In genomic region chr11:5955546-5956276, GRCm38 (mm10) we compare ENCODE assay signal across 8 mouse cellular contexts. TPM values are rescaled to one million over a fixed set of nuclear protein-coding genes. Genes with fewer than 3 reads are reported as not detected.
DNase-seq lines count a peak whose midpoint lies in the region; ATAC-seq lines count a peak whose summit lies in the region.

TSS of gene Ykt6 (plus strand) at chr11:5955693.

- WGBS in heart, embryonic 14.5 days = under 1% methylated on average over 71 of the region's 71 CpGs
- under 1% methylated on average over 69 of the region's 71 CpGs for WGBS in liver, embryonic 13.5 days (ENCODE audit: insufficient replicate concordance)
- under 1% methylated on average over 71 of the region's 71 CpGs for WGBS in stomach, embryonic 16.5 days

- peaks cover 16% of the 10 kb centered on the region for H3K36me3 ChIP-seq in heart, embryonic 14.5 days (ENCODE audit: control insufficient read depth, insufficient read depth, low read length)
- H3K36me3 ChIP-seq in liver, embryonic 13.5 days = peaks cover 17% of the 10 kb centered on the region
- peaks cover 8% of the 10 kb centered on the region; the same call in 1 of the 2 replicates for H3K36me3 ChIP-seq in stomach, embryonic 16.5 days (ENCODE audit: control insufficient read depth, insufficient read depth, low read length)

- peaks cover 9 to 40% of the 10 kb centered on the region in 2 experiments for H3K4me1 ChIP-seq in heart, embryonic 14.5 days (ENCODE audit: control insufficient read depth in 2 of 2, insufficient read depth in 2 of 2, low read length in 2 of 2)
- peaks cover 32% of the 10 kb centered on the region for H3K4me1 ChIP-seq in liver, embryonic 13.5 days (replicated peaks)
- H3K4me1 ChIP-seq in stomach, embryonic 16.5 days (ENCODE audit: control insufficient read depth, insufficient read depth, low read length) = peaks cover 15% of the 10 kb centered on the region

- peak; percentile 83 for ATAC-seq in CD4-positive, CD25-positive, alpha-beta regulatory T cell, adult 4 months
- peak; percentile 89 for ATAC-seq in heart, embryonic 14.5 days (ENCODE audit: insufficient number of reproducible peaks, insufficient read depth, low FRiP score, low read depth)
- ATAC-seq in liver, embryonic 13.5 days (ENCODE audit: low read depth) = peak; percentile 97
- ATAC-seq in stomach, embryonic 16.5 days (ENCODE audit: insufficient read depth, low FRiP score) = peak; percentile 96

- no peaks in the 10 kb centered on the region for H3K27me3 ChIP-seq in heart, embryonic 14.5 days (ENCODE audit: control insufficient read depth, insufficient read depth, low read length)
- H3K27me3 ChIP-seq in liver, embryonic 13.5 days = no peaks in the 10 kb centered on the region
- H3K27me3 ChIP-seq in stomach, embryonic 16.5 days (ENCODE audit: control insufficient read depth, insufficient read depth, low read length) = no peaks in the 10 kb centered on the region

- H3K9me3 ChIP-seq in heart, embryonic 14.5 days (ENCODE audit: control insufficient read depth, low read length) = no peaks in the 10 kb centered on the region
- H3K9me3 ChIP-seq in liver, embryonic 13.5 days (replicated peaks) = no peaks in the 10 kb centered on the region
- H3K9me3 ChIP-seq in stomach, embryonic 16.5 days (replicated peaks; ENCODE audit: control insufficient read depth, low read length) = no peaks in the 10 kb centered on the region

- peak within 1 kb of the TSS; percentile 84 for H3K4me2 ChIP-seq in heart, embryonic 14.5 days (ENCODE audit: low read length)
- peak within 1 kb of the TSS; percentile 89 for H3K4me2 ChIP-seq in liver, embryonic 13.5 days
- peak within 1 kb of the TSS; percentile 87 for H3K4me2 ChIP-seq in stomach, embryonic 16.5 days (ENCODE audit: low read depth, low read length)

- peak within 1 kb of the TSS; percentile 81 to 90 for H3K27ac ChIP-seq in heart, embryonic 14.5 days (replicated peaks in 1 of 2; ENCODE audit: control insufficient read depth in 1 of 2, insufficient read depth in 1 of 2, low read depth in 2 of 2, low read length in 2 of 2)
- peak within 1 kb of the TSS; percentile 87 for H3K27ac ChIP-seq in liver, embryonic 13.5 days
- peak within 1 kb of the TSS; percentile 97 for H3K27ac ChIP-seq in stomach, embryonic 16.5 days (ENCODE audit: low read length)

- peak within 1 kb of the TSS; percentile 76 to 99 for H3K4me3 ChIP-seq in heart, embryonic 14.5 days (ENCODE audit: control insufficient read depth in 1 of 2, insufficient read depth in 1 of 2, low read depth in 1 of 2, low read length in 2 of 2)
- peak within 1 kb of the TSS; percentile 95 for H3K4me3 ChIP-seq in liver, embryonic 13.5 days (replicated peaks)
- peak within 1 kb of the TSS; percentile 70 for H3K4me3 ChIP-seq in stomach, embryonic 16.5 days (replicated peaks; ENCODE audit: low read length)

- H3K9ac ChIP-seq in heart, embryonic 14.5 days (ENCODE audit: low read length) = peak within 1 kb of the TSS; percentile 98
- H3K9ac ChIP-seq in liver, embryonic 13.5 days = peak within 1 kb of the TSS; percentile 94
- peak within 1 kb of the TSS; percentile 84 for H3K9ac ChIP-seq in stomach, embryonic 16.5 days (ENCODE audit: low read length)

- DNase-seq in c-Kit-negative CD71-positive TER-119-positive erythroid progenitor cells, embryonic 14.5 days (ENCODE audit: low read depth, low spot score) = peak; percentile 84
- peak; percentile 80 for DNase-seq in fibroblast of lung, adult 2 months (ENCODE audit: low read depth)
- peak; percentile 98 for DNase-seq in kidney, postnatal 14 days
- DNase-seq in liver, embryonic 13.5 days = peak; percentile 91
- DNase-seq in neural tube, embryonic 10.5 days (ENCODE audit: extremely low spot score, low spot score) = peak; percentile 97

RNA-seq across cellular contexts. Expression of gene Ykt6, which starts in this region (rescaled TPM):
- polyA plus RNA-seq in CD4-positive, CD25-positive, alpha-beta regulatory T cell, adult 4 months (2017; shearing (Covaris generic)) = 10 to 100 TPM; 28.1 to 31.5 TPM
- 17.8 and 19.1 TPM in 2 replicates for polyA plus RNA-seq in heart, embryonic 14.5 days (2014; fragmentation: Nextera tagmentation; extraction: Ambion mirVana)
- 22.4 and 23.6 TPM in 2 replicates for polyA plus RNA-seq in liver, embryonic 13.5 days (2015; fragmentation: Nextera tagmentation; extraction: Ambion mirVana)
- 56.2 and 58.1 TPM in 2 replicates for polyA plus RNA-seq in stomach, embryonic 16.5 days (2015; fragmentation: Nextera tagmentation; extraction: Ambion mirVana)

Comparison
In these comparisons a context has a peak if more than half of its experiments do, and no peak if none do; other contexts are left out.
1. Peak in every context shown above with its lines: DNase-seq, ATAC-seq, H3K4me3 ChIP-seq and H3K27ac ChIP-seq.